Comparison of ENCODE assay signal across 8 mouse cellular contexts in the genomic region with DNA sequence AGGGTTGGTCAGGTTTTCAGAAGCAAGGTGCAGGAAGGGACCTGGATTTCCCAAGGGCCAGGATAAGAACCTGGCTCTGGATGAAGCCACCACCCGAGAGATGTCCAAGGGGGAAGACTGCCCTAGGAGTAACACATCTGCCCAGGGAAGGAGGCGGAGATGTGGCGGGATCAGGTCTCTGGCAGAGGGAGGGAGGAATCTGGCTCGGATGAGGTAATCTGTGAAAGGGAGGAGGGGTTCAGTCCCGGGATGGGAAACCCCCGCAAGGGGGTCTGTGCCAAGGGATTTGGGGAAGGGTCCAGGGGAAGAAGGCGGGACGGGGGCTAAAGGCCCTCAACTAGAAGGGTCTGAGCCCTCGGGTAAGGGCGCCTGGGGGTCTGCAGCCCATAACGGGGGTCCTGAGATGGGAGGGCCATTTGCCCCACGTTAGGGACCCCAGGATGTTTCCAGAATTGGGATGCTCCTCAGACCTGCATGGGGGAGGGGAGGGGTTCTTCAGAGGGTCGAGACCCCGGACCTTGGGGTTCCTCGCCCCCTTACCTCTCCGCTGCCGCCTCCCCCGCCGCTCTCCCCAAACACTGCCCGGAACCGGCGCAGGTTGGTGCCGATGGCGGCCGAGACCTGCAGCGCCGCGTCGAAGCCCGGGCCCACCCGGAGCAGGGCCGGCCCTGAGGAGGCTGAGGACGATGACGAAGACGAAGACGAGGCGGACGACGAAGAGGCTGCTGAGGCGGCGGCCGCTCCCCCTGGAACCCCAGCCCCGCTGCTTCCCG. TPM values are rescaled to one million over a fixed set of nuclear protein-coding genes. Genes with fewer than 3 reads are reported as not detected.
DNase-seq lines count a peak whose midpoint lies in the region; ATAC-seq and TF ChIP-seq lines count a peak whose summit lies in the region.

No protein-coding gene starts in this region.

- no peak for TF ChIP-seq CTCF in forebrain, postnatal 0 days (IDR thresholded peaks at IDR 0.05; ENCODE audit: low read depth)

- peak overlapping the region; percentile 100 for H3K4me3 ChIP-seq in forebrain, postnatal 0 days (ENCODE audit: low read depth, low read length)
- peak overlapping the region; percentile 77 for H3K4me3 ChIP-seq in kidney, embryonic 14.5 days (ENCODE audit: low read length)

- peak overlapping the region; percentile 99 for H3K27ac ChIP-seq in forebrain, postnatal 0 days (ENCODE audit: low read depth, low read length)
- H3K27ac ChIP-seq in kidney, embryonic 14.5 days (ENCODE audit: low read depth, low read length), result peak overlapping the region; percentile 63; the same call in 1 of the 2 replicates

- H3K36me3 ChIP-seq in forebrain, postnatal 0 days (ENCODE audit: insufficient read depth), result no peaks in the 10 kb centered on the region; the same call in 1 of the 2 replicates
- no peaks in the 10 kb centered on the region; the same call in 1 of the 2 replicates for H3K36me3 ChIP-seq in kidney, embryonic 14.5 days (ENCODE audit: control insufficient read depth, insufficient read depth, low read length)

- H3K4me1 ChIP-seq in forebrain, postnatal 0 days (ENCODE audit: insufficient read depth), result peaks cover 13% of the 10 kb centered on the region
- H3K4me1 ChIP-seq in kidney, embryonic 14.5 days (ENCODE audit: control insufficient read depth, insufficient read depth, low read length), result peaks cover 33% of the 10 kb centered on the region

- no peaks in the 10 kb centered on the region for H3K9me3 ChIP-seq in forebrain, postnatal 0 days (ENCODE audit: low read length)
- no peaks in the 10 kb centered on the region for H3K9me3 ChIP-seq in kidney, embryonic 14.5 days (ENCODE audit: control insufficient read depth, low read length)

- DNase-seq in frontal cortex, postnatal 10 days (ENCODE audit: low spot score in 2 of 2), result peak; percentile 48 to 54
- DNase-seq in CD8-positive naive resting alpha-beta T cell, adult 2 months (ENCODE audit: low read depth in 2 of 2, low spot score in 2 of 2), result peak; percentile 7 to 26
- DNase-seq in cerebellum, adult 18-20 months, result peak; percentile 33 to 37
- DNase-seq in forebrain, postnatal 0 days, result peak; percentile 39
- peak; percentile 43 for DNase-seq in lung, postnatal 10 days
- peak; percentile 22 to 34 for DNase-seq in spleen, postnatal 36 days (ENCODE audit: low spot score in 2 of 2)

- peak overlapping the region; percentile 83 for H3K4me2 ChIP-seq in forebrain, postnatal 0 days (ENCODE audit: low read depth)
- peak overlapping the region; percentile 90 for H3K4me2 ChIP-seq in kidney, embryonic 14.5 days (replicated peaks; ENCODE audit: low read depth, low read length)

- no peak for ATAC-seq in frontal cortex, adult (ENCODE audit: low TSS enrichment)
- peak; percentile 5; the same call in 1 of the 2 replicates for ATAC-seq in forebrain, postnatal 0 days
- peak; percentile 21; the same call in 1 of the 2 replicates for ATAC-seq in kidney, embryonic 14.5 days (ENCODE audit: low FRiP score, low TSS enrichment)

- peak overlapping the region; percentile 95 for H3K9ac ChIP-seq in forebrain, postnatal 0 days
- H3K9ac ChIP-seq in kidney, embryonic 14.5 days (ENCODE audit: low read depth, low read length), result peak overlapping the region; percentile 97

- WGBS in forebrain, postnatal 0 days, result 1% methylated on average over 37 of the region's 44 CpGs
- WGBS in kidney, embryonic 14.5 days, result under 1% methylated on average over 37 of the region's 44 CpGs

- H3K27me3 ChIP-seq in forebrain, postnatal 0 days (ENCODE audit: insufficient read depth, low read length), result no peaks in the 10 kb centered on the region
- no peaks in the 10 kb centered on the region for H3K27me3 ChIP-seq in kidney, embryonic 14.5 days (ENCODE audit: control insufficient read depth, insufficient read depth, low read length)

RNA-seq across cellular contexts. Expression of a gene that starts 0.6 kb away (rescaled TPM):
- total RNA-seq in forebrain, postnatal 0 days (2014; rRNA removed), result 14.5 and 18.5 TPM in 2 replicates
- 6.7 and 13.7 TPM in 2 replicates for polyA plus RNA-seq in forebrain, postnatal 0 days (2015; fragmentation: Nextera tagmentation; extraction: Ambion mirVana)
- polyA plus RNA-seq in kidney, embryonic 14.5 days (2014; fragmentation: Nextera tagmentation; extraction: Ambion mirVana), result 14.9 and 15.2 TPM in 2 replicates

RNA-seq across cellular contexts. Expression of a gene that starts 40.0 kb away (rescaled TPM):
- 216 and 362 TPM in 2 replicates for total RNA-seq in forebrain, postnatal 0 days (2014; rRNA removed)
- polyA plus RNA-seq in forebrain, postnatal 0 days (2015; fragmentation: Nextera tagmentation; extraction: Ambion mirVana), result 859 and 1,152 TPM in 2 replicates
- polyA plus RNA-seq in kidney, embryonic 14.5 days (2014; fragmentation: Nextera tagmentation; extraction: Ambion mirVana), result 674 and 931 TPM in 2 replicates
